Mouse (Mus musculus) midbrain, embryonic 11.5 days (tissue): ENCODE results near the gene Hlcs. TPM values are rescaled to one million over a fixed set of nuclear protein-coding genes. Genes with fewer than 3 reads are reported as not detected.
A peak's percentile ranks its signal among the peaks of the same experiment; 100 is the strongest.

Experiments used
- ATAC-seq: fragments of 200-750 bp; cut with Nextera tagmentation; 2 replicates; pipeline ENCODE4 v1.8.0; 2017; ENCODE audit warnings: moderate TSS enrichment, moderate library complexity; ENCODE audit not compliant: low FRiP score
- DNase-seq: peaks from one replicate; pipeline ENCODE4 v3.0.0; 2015; ENCODE audit warnings: low spot score; ENCODE audit errors: missing footprints
- H3K27ac ChIP-seq: fragments of 300-500 bp; sonication (generic); 2 replicates; pipeline ENCODE4 v1.5.1; 2014; ENCODE audit warnings: low read depth, low read length
- H3K27me3 ChIP-seq: fragments of 300-500 bp; sonication (generic); 2 replicates; pipeline ENCODE4 v1.6.1; 2014; ENCODE audit warnings: mild to moderate bottlenecking, low read length, moderate library complexity, mixed read lengths; ENCODE audit not compliant: control insufficient read depth, insufficient read depth
- H3K36me3 ChIP-seq: fragments of 300-500 bp; sonication (generic); 2 replicates; pipeline ENCODE4 v1.6.1; 2014; ENCODE audit warnings: mild to moderate bottlenecking, low read length, moderate library complexity, mixed read lengths; ENCODE audit not compliant: control insufficient read depth, insufficient read depth
- H3K4me1 ChIP-seq: fragments of 300-500 bp; sonication (generic); 2 replicates; pipeline ENCODE4 v1.6.1; 2014; ENCODE audit warnings: low read length; ENCODE audit not compliant: control insufficient read depth, insufficient read depth
- H3K4me2 ChIP-seq: fragments of 300-500 bp; sonication (generic); 2 replicates; pipeline ENCODE4 v1.6.1; 2014; ENCODE audit warnings: mild to moderate bottlenecking, moderate library complexity
- H3K4me3 ChIP-seq: fragments of 300-500 bp; sonication (generic); 2 replicates; pipeline ENCODE4 v1.5.1; 2014; ENCODE audit warnings: low read depth, low read length
- H3K9ac ChIP-seq: fragments of 300-500 bp; sonication (generic); 2 replicates; pipeline ENCODE4 v1.6.1; 2014; ENCODE audit warnings: low read length
- H3K9me3 ChIP-seq: fragments of 300-500 bp; sonication (generic); 2 replicates; pipeline ENCODE4 v1.6.1; 2016; ENCODE audit warnings: low read length; ENCODE audit not compliant: control insufficient read depth
- WGBS: fragments of 180-500 bp; shearing (Covaris S2); extraction: QIAGEN DNeasy Blood & Tissue Kit; methylation state at CpG from one replicate; pipeline ENCODE4 v1.1.7; 2014; 5-methylcytosine and 5-hydroxymethylcytosine counted together
- polyA plus RNA-seq: library from polyadenylated mRNA; unstranded; fragments of >200 nt; fragmentation: Nextera tagmentation; extraction: Ambion mirVana; gene quantifications from 2 replicates; pipeline ENCODE4 v1.2.1, GENCODE M21; 2014

Hlcs gene
- polyA plus RNA-seq, 1 experiment from 2014 or later, result 8.1 TPM

GRCm38 (mm10) chr16:94094251-94095108 is 218.9 kb downstream of the Hlcs start:
- peak overlapping the region; percentile 17; the same call in 1 of the 2 replicates for H3K4me2 ChIP-seq

GRCm38 (mm10) chr16:94093151-94093863 is 220.1 kb downstream of the Hlcs start:
- no peak for ATAC-seq
- no peak overlapping the region for H3K4me3 ChIP-seq
- no peaks in the 10 kb centered on the region for H3K9me3 ChIP-seq
- under 1% methylated on average over 24 of the region's 24 CpGs for WGBS
- H3K27me3 ChIP-seq, result peaks cover 94% of the 10 kb centered on the region
- H3K4me1 ChIP-seq, result peaks cover 3% of the 10 kb centered on the region
- H3K36me3 ChIP-seq, result no peaks in the 10 kb centered on the region
- no peak overlapping the region; the same call in 1 of the 2 replicates for H3K4me2 ChIP-seq
- no peak for DNase-seq
- no peak overlapping the region for H3K9ac ChIP-seq
- no peak overlapping the region for H3K27ac ChIP-seq

More at GRCm38 (mm10) chr16:94094251-94095108, 218.9 kb downstream of the Hlcs start:
- Histone ChIP-seq H3K36me3 (no peaks in the 10 kb centered on the region), H3K4me1 (peaks cover 3% of the 10 kb centered on the region), H3K9ac (no peak overlapping the region), H3K4me3 (no peak overlapping the region; the same call in 1 of the 2 replicates), H3K9me3 (no peaks in the 10 kb centered on the region), H3K27ac (no peak overlapping the region), H3K27me3 (peaks cover 88% of the 10 kb centered on the region)
- DNase-seq, result peak; percentile 97
- ATAC-seq, result no peak
- under 1% methylated on average over 48 of the region's 48 CpGs for WGBS

GRCm38 (mm10) chr16:94092511-94093150 is 220.7 kb downstream of the Hlcs start:
- Histone ChIP-seq H3K9ac (no peak overlapping the region), H3K4me3 (no peak overlapping the region), H3K9me3 (no peaks in the 10 kb centered on the region), H3K4me2 (no peak overlapping the region), H3K36me3 (no peaks in the 10 kb centered on the region), H3K27me3 (peaks cover 94% of the 10 kb centered on the region), H3K4me1 (peaks cover 3% of the 10 kb centered on the region), H3K27ac (no peak overlapping the region)
- ATAC-seq (no peak), DNase-seq (peak; percentile 95)
- WGBS, result under 1% methylated on average over 12 of the region's 12 CpGs

GRCm38 (mm10) chr16:94088819-94089692 is 224.3 kb downstream of the Hlcs start:
- Histone ChIP-seq H3K9me3 (no peaks in the 10 kb centered on the region), H3K27me3 (peaks cover 97% of the 10 kb centered on the region), H3K4me3 (no peak overlapping the region), H3K27ac (no peak overlapping the region), H3K4me1 (peaks cover 17% of the 10 kb centered on the region), H3K9ac (no peak overlapping the region), H3K4me2 (peak overlapping the region; percentile 1; the same call in 1 of the 2 replicates), H3K36me3 (no peaks in the 10 kb centered on the region)
- WGBS, result 5% methylated on average over 14 of the region's 14 CpGs
- ATAC-seq, result no peak
- DNase-seq, result peak; percentile 91

- Histone ChIP-seq H3K4me2 (peak overlapping the region; percentile 34; the same call in 1 of the 2 replicates), H3K36me3 (no peaks in the 10 kb centered on the region), H3K4me3 (peak overlapping the region; percentile 27; the same call in 1 of the 2 replicates), H3K27me3 (peaks cover 97% of the 10 kb centered on the region), H3K27ac (no peak overlapping the region), H3K4me1 (peaks cover 16% of the 10 kb centered on the region), H3K9me3 (no peaks in the 10 kb centered on the region), H3K9ac (no peak overlapping the region)
- DNase-seq (peak; percentile 94), ATAC-seq (no peak)
- WGBS, result 2% methylated on average over 11 of the region's 11 CpGs
These were observed 225.1 kb downstream of the Hlcs start for GRCm38 (mm10) chr16:94088226-94088748.

GRCm38 (mm10) chr16:94087570-94088225 is 225.7 kb downstream of the Hlcs start:
- no peaks in the 10 kb centered on the region for H3K9me3 ChIP-seq
- H3K9ac ChIP-seq, result peak overlapping the region; percentile 41
- H3K27me3 ChIP-seq, result peaks cover 97% of the 10 kb centered on the region
- peaks cover 16% of the 10 kb centered on the region for H3K4me1 ChIP-seq
- peak overlapping the region; percentile 27 for H3K4me3 ChIP-seq
- ATAC-seq (no peak), DNase-seq (peak; percentile 96)
- WGBS, result 2% methylated on average over 16 of the region's 16 CpGs
- H3K27ac ChIP-seq, result no peak overlapping the region
- no peaks in the 10 kb centered on the region for H3K36me3 ChIP-seq
- H3K4me2 ChIP-seq, result peak overlapping the region; percentile 34

- Histone ChIP-seq H3K27ac (no peak overlapping the region), H3K9me3 (no peaks in the 10 kb centered on the region), H3K36me3 (no peaks in the 10 kb centered on the region), H3K4me2 (peak overlapping the region; percentile 34), H3K9ac (peak overlapping the region; percentile 41), H3K4me1 (peaks cover 16% of the 10 kb centered on the region), H3K4me3 (peak overlapping the region; percentile 27), H3K27me3 (peaks cover 97% of the 10 kb centered on the region)
- WGBS, result 1% methylated on average over 50 of the region's 50 CpGs
- ATAC-seq (no peak), DNase-seq (peak; percentile 97)
These were observed 226.4 kb downstream of the Hlcs start for GRCm38 (mm10) chr16:94086701-94087569.
